Mouse (Mus musculus): ENCODE data around the gene Clcnkb. TPM values are rescaled to one million over a fixed set of nuclear protein-coding genes. Genes with fewer than 3 reads are reported as not detected.

Gene Clcnkb
- polyA plus RNA-seq, 1 experiment from 2014 or later = 0.39 TPM

DNA sequence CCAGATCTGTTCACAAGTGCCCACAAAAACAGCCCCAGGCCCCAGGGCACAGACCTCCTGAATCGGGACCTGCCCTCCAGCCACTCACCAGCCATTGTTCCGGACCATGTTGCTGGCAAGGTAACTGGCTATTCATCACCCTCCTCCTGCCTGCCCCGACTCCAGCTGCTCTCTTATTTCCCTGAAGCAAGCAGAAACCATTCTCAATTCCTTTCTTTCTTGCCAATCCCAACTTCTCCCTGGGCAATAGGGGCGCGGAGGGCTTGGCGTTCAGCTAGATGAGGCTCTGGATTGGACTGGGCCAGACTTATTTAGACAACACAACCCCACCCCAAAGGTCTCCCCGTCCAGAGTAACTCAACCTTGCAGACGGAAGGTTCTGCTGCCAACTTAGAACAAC, 36.1 kb downstream of the Clcnkb start:
- peaks cover 9% of the 10 kb centered on the region for H3K4me1 ChIP-seq (replicated peaks)
- no peak overlapping the region for H3K27ac ChIP-seq
- H3K4me2 ChIP-seq = no peak overlapping the region
- H3K4me3 ChIP-seq = no peak overlapping the region
- peaks cover 53% of the 10 kb centered on the region for H3K27me3 ChIP-seq
- H3K9ac ChIP-seq = no peak overlapping the region
- no peak for ATAC-seq (replicated peaks; ENCODE audit: insufficient number of reproducible peaks, insufficient read depth, low FRiP score, low read depth)
- H3K36me3 ChIP-seq = no peaks in the 10 kb centered on the region
- WGBS = 69% methylated on average over 8 of the region's 8 CpGs
- H3K9me3 ChIP-seq (replicated peaks) = no peaks in the 10 kb centered on the region

DNA sequence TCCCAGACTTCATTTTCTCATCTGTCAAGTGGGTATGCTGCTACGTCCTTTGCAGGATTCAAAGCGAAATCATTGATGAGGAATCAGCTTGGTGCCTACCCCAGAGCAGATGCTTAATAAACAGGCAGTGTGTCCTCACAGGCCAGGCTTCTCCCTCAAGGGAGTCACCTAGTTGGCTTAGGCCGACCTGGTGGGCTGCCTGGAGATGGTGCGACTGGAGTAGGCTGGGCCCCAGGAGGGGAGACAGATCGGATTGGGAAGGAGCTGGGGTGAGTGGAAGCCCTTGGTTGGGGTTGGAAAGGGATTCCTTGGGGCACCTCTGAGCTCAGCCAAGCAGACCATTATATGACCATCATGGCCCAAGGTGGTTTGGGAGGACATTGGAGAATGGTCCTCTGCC, 43.4 kb downstream of the Clcnkb start:
- H3K27ac ChIP-seq = no peak overlapping the region
- peaks cover 8% of the 10 kb centered on the region for H3K4me1 ChIP-seq (replicated peaks)
- ATAC-seq (replicated peaks; ENCODE audit: insufficient number of reproducible peaks, insufficient read depth, low FRiP score, low read depth) = no peak
- no peaks in the 10 kb centered on the region for H3K36me3 ChIP-seq
- 87% methylated on average over 5 of the region's 5 CpGs for WGBS
- no peak overlapping the region for H3K9ac ChIP-seq
- no peak overlapping the region for H3K4me3 ChIP-seq
- H3K9me3 ChIP-seq (replicated peaks) = no peaks in the 10 kb centered on the region
- peaks cover 29% of the 10 kb centered on the region for H3K27me3 ChIP-seq
- no peak overlapping the region for H3K4me2 ChIP-seq

DNA sequence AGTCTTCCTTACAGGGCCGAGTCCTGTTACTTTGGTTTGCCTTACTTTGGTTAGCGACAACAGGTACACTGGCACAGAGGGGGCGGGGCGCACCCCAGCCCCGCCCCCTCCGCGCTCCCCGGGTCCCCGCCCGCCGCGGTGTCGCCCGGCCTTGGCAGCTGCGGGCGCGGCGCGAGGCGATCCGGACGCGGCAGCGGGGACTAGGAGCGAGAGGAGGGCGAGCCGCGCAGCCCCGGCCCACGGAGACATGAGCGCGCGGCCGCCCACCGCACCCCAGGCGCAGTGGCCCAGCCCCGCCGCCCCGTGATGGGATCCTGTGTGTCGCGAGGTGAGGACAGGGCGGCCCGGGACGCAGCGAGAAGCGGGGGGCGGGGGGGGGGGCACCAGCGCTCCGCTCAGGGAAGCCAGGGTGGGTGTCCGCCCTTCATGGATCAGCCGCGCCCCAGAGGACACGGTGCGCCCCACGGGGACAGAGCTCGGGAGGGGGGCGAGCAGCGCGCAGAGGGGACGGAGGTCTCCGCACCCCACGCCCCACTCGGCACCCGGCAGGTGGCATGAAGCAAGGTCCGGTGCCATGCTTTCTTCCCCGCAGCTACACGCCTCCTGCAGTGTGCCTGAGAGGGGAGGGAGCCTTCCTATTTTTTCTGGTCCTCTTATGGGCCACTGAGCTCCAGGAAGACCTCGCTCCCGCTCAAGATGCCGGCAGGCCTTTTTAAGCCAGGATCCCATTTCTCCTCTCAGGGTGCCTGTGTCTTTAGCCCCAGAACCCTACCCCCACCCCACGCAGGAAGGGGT, 47.6 kb downstream of the Clcnkb start, which contains the start of gene Fam131c:
Gene Fam131c (plus strand): TSS at position 224 of the 795 bp plus-strand sequence.
- no peaks in the 10 kb centered on the region for H3K9me3 ChIP-seq (replicated peaks)
- peak within 1 kb of the TSS; percentile 62 for H3K9ac ChIP-seq
- peaks cover 8% of the 10 kb centered on the region for H3K4me1 ChIP-seq (replicated peaks)
- H3K4me2 ChIP-seq = peak within 1 kb of the TSS; percentile 96
- WGBS = 2% methylated on average over 67 of the region's 71 CpGs
- H3K4me3 ChIP-seq = peak within 1 kb of the TSS; percentile 58
- H3K27me3 ChIP-seq = peaks cover 65% of the 10 kb centered on the region
- ATAC-seq (replicated peaks; ENCODE audit: insufficient number of reproducible peaks, insufficient read depth, low FRiP score, low read depth) = 0 out of 2 replicates have a peak, but pooled peaks have one; percentile 17
- H3K27ac ChIP-seq = no peak within 1 kb of the TSS
- H3K36me3 ChIP-seq = no peaks in the 10 kb centered on the region

DNA sequence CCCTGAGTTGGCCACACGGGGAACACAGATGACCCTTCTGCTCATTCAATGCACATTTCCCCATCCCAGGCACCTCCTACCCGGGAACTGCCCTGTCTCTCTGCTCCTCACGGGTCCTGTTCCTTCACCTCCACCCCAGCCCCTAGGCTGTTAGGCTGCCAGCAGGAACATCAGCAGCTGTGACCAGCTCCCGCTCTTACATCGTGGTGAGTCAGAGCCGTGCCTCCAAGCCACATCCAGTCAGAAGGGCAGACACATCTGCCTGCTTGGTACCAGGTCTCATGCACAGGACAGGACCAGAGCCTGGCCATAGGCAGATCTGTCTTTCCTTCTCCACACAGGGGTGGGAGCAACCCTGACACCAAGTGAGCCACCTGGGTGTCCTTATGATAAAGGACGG, 49.9 kb downstream of the Clcnkb start:
- no peak for ATAC-seq (replicated peaks; ENCODE audit: insufficient number of reproducible peaks, insufficient read depth, low FRiP score, low read depth)
- Histone ChIP-seq H3K9ac (no peak overlapping the region), H3K9me3 (replicated peaks) (no peaks in the 10 kb centered on the region), H3K4me1 (replicated peaks) (peaks cover 13% of the 10 kb centered on the region), H3K4me3 (no peak overlapping the region), H3K27ac (no peak overlapping the region), H3K36me3 (no peaks in the 10 kb centered on the region), H3K27me3 (peaks cover 66% of the 10 kb centered on the region), H3K4me2 (no peak overlapping the region)
- WGBS = 55% methylated on average over 7 of the region's 7 CpGs

DNA sequence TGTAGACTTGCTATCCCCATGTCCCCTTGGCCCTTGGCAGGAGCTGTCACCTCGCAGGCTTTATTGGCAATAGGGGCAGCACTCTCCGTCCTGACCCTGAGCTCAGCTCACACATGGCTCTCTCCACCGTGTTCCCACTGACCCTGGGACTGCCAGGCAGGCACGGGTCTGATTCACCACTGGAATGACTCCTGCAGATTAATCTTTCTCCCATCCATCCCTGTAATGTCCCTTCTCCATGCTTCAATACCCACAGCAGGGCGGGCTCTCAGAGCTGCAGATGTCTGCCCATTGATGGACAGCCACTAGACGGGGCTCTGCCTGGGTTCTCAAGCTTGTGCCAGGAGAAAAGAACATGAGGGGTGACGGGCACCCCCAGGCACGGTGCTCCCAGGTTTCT, 50.7 kb downstream of the Clcnkb start:
- ATAC-seq (replicated peaks; ENCODE audit: insufficient number of reproducible peaks, insufficient read depth, low FRiP score, low read depth) = no peak
- WGBS = 62% methylated on average over 8 of the region's 8 CpGs
- Histone ChIP-seq H3K4me1 (replicated peaks) (peaks cover 13% of the 10 kb centered on the region), H3K27me3 (peaks cover 61% of the 10 kb centered on the region), H3K36me3 (no peaks in the 10 kb centered on the region), H3K9ac (no peak overlapping the region), H3K4me2 (no peak overlapping the region), H3K4me3 (no peak overlapping the region), H3K27ac (no peak overlapping the region), H3K9me3 (replicated peaks) (no peaks in the 10 kb centered on the region)

DNA sequence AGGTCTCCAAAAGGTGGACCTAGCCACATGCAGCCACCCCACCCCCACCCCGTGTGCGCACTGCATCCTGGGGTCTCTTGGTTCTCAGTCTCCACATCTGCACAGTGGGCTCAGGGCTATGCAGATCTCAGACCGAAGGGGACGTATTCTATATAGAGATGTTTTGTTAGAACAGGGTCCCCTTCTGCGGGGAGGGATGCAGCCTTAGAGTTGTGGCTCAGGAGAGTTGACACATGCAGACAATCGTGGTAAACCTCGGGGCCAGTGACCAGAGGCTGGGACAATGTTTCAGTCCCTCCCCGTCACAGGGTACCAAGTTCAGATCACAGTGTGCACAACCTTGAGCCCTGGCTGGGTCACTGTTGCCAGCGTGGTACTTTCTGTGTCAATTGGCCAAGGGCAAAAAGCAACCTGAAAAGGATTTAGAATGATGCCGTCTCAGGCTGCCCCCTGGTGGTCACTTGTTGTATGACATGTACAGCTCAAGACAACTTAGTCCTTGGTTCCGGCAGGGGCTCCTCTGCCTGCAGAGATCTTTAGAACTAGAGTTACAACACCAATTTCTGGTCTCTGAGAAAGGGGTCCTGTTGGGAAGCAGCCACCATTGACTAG, 52.8 kb downstream of the Clcnkb start:
- no peak for ATAC-seq (replicated peaks; ENCODE audit: insufficient number of reproducible peaks, insufficient read depth, low FRiP score, low read depth)
- peaks cover 47% of the 10 kb centered on the region for H3K27me3 ChIP-seq
- H3K4me1 ChIP-seq (replicated peaks) = peaks cover 8% of the 10 kb centered on the region
- 25% methylated on average over 11 of the region's 11 CpGs for WGBS
- H3K9me3 ChIP-seq (replicated peaks) = no peaks in the 10 kb centered on the region
- no peak overlapping the region for H3K4me2 ChIP-seq
- no peak overlapping the region for H3K4me3 ChIP-seq
- no peak overlapping the region for H3K27ac ChIP-seq
- H3K9ac ChIP-seq = no peak overlapping the region
- H3K36me3 ChIP-seq = no peaks in the 10 kb centered on the region

DNA sequence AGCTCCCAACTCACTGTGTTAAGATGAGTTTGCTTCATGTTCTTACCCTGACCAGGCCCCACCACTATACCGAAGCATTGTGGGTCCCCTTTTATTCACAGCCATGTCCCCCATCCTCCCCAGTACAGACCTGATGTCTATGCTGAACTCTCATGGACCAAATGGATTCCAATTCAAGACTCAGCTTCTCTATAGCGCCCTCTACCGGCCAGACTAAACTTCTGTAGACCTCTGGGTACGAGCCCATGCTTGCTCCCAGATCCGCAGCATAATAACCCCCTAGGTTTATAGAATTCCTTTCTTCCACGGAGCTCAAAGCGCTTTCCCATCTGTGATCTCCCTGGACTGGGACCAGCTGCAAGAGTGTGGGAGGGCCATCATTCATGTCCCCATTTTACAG, 55.0 kb downstream of the Clcnkb start:
- no peaks in the 10 kb centered on the region for H3K9me3 ChIP-seq (replicated peaks)
- H3K27me3 ChIP-seq = peaks cover 26% of the 10 kb centered on the region
- H3K4me1 ChIP-seq (replicated peaks) = peaks cover 4% of the 10 kb centered on the region; the same call in 1 of the 2 replicates
- H3K4me3 ChIP-seq = no peak overlapping the region
- no peak overlapping the region for H3K9ac ChIP-seq
- no peak overlapping the region for H3K4me2 ChIP-seq
- no peak for ATAC-seq (replicated peaks; ENCODE audit: insufficient number of reproducible peaks, insufficient read depth, low FRiP score, low read depth)
- no peak overlapping the region for H3K27ac ChIP-seq
- H3K36me3 ChIP-seq = no peaks in the 10 kb centered on the region
- WGBS = 39% methylated on average over 7 of the region's 7 CpGs

DNA sequence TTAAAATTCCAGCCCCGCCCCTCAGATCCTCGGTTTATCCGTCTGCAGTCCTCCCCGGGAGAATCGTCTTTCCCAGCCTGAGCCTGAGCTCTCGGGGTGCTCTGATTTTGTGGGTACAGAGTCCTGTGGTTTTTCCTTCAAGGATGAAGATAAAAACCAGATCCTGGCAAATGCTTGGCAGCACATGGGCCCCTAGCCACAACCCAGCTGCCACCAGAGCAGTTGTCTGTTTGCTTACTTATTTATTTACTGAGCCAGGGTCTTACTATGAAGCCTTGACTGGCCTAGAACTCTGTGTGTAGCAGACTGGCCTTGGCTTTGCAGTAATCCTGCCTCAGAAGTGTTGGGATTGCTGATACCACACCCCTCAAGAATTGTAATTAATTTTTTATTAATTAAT, 56.6 kb downstream of the Clcnkb start:
- Histone ChIP-seq H3K27me3 (peaks cover 10% of the 10 kb centered on the region; the same call in 1 of the 2 replicates), H3K4me1 (replicated peaks) (peaks cover 4% of the 10 kb centered on the region; the same call in 1 of the 2 replicates), H3K4me2 (no peak overlapping the region), H3K4me3 (no peak overlapping the region), H3K9ac (no peak overlapping the region), H3K9me3 (replicated peaks) (no peaks in the 10 kb centered on the region), H3K27ac (no peak overlapping the region), H3K36me3 (no peaks in the 10 kb centered on the region)
- no peak for ATAC-seq (replicated peaks; ENCODE audit: insufficient number of reproducible peaks, insufficient read depth, low FRiP score, low read depth)
- WGBS = 78% methylated on average over 6 of the region's 6 CpGs

DNA sequence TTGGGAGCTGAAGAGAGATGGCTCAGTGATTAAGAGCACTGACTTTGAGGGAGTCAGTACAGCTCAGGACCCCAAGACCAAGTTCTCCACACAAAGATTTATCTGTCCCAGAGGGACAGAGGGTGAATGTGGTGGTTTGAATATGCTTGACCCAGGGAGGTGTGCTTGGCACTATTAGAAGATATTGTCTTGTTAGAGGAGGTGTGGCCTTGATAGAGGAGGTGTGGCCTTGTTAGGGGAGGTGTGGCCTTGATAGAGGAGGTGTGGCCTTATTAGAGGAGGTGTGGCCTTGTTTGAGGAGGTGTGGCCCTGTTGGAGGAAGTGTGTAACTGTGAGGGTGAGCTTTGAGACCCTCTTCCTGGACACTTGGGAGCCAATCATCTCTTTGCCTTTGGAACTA, 58.0 kb downstream of the Clcnkb start:
- no peaks in the 10 kb centered on the region for H3K36me3 ChIP-seq
- H3K4me3 ChIP-seq = no peak overlapping the region
- no peak for ATAC-seq (replicated peaks; ENCODE audit: insufficient number of reproducible peaks, insufficient read depth, low FRiP score, low read depth)
- H3K9ac ChIP-seq = no peak overlapping the region
- no peak overlapping the region for H3K4me2 ChIP-seq
- H3K4me1 ChIP-seq (replicated peaks) = peaks cover 8% of the 10 kb centered on the region
- 0 out of 2 replicates have a peak, but pooled peaks cover 3% of the 10 kb centered on the region for H3K27me3 ChIP-seq
- H3K27ac ChIP-seq = no peak overlapping the region
- H3K9me3 ChIP-seq (replicated peaks) = no peaks in the 10 kb centered on the region

Other genes starting within 250 kb of the Clcnkb start
- 1.9 and 3.2 TPM in 2 replicates for gene Rsg1, start 202.1 kb downstream of the Clcnkb start, polyA plus RNA-seq (2015; fragmentation: Nextera tagmentation; extraction: Ambion mirVana)
- 3.2 and 5.7 TPM in 2 replicates for gene Arhgef19, start 176.5 kb downstream of the Clcnkb start, polyA plus RNA-seq (2015; fragmentation: Nextera tagmentation; extraction: Ambion mirVana)
- gene Epha2, start 114.8 kb downstream of the Clcnkb start, polyA plus RNA-seq (2015; fragmentation: Nextera tagmentation; extraction: Ambion mirVana) = 2.7 and 4.2 TPM in 2 replicates
- gene Fam131c, start 47.8 kb downstream of the Clcnkb start, polyA plus RNA-seq (2015; fragmentation: Nextera tagmentation; extraction: Ambion mirVana) = 0.53 and 0.70 TPM in 2 replicates
- gene Clcnka, start 17.3 kb downstream of the Clcnkb start, polyA plus RNA-seq (2015; fragmentation: Nextera tagmentation; extraction: Ambion mirVana) = 0.05 and 0.06 TPM in 2 replicates
- gene Hspb7, start 4.8 kb upstream of the Clcnkb start, polyA plus RNA-seq (2015; fragmentation: Nextera tagmentation; extraction: Ambion mirVana) = 220 and 234 TPM in 2 replicates
- gene Srarp, start 20.1 kb upstream of the Clcnkb start, polyA plus RNA-seq (2015; fragmentation: Nextera tagmentation; extraction: Ambion mirVana) = not detected in 2 replicates
- 17.9 and 22.5 TPM in 2 replicates for gene Zbtb17, start 28.6 kb upstream of the Clcnkb start, polyA plus RNA-seq (2015; fragmentation: Nextera tagmentation; extraction: Ambion mirVana)
- gene Spen, start 122.6 kb upstream of the Clcnkb start, polyA plus RNA-seq (2015; fragmentation: Nextera tagmentation; extraction: Ambion mirVana) = 6.3 and 7.5 TPM in 2 replicates
- 48.4 and 59.1 TPM in 2 replicates for gene Fblim1, start 190.1 kb upstream of the Clcnkb start, polyA plus RNA-seq (2015; fragmentation: Nextera tagmentation; extraction: Ambion mirVana)
- 1.0 and 1.2 TPM in 2 replicates for gene Tmem82, start 202.6 kb upstream of the Clcnkb start, polyA plus RNA-seq (2015; fragmentation: Nextera tagmentation; extraction: Ambion mirVana)
- gene Slc25a34, start 207.8 kb upstream of the Clcnkb start, polyA plus RNA-seq (2015; fragmentation: Nextera tagmentation; extraction: Ambion mirVana) = 0.76 and 0.96 TPM in 2 replicates
- gene Plekhm2, start 248.9 kb upstream of the Clcnkb start, polyA plus RNA-seq (2015; fragmentation: Nextera tagmentation; extraction: Ambion mirVana) = 6.9 and 7.1 TPM in 2 replicates

All from heart, embryonic 15.5 days (tissue).